Mouse (Mus musculus) kidney, adult 2 months (tissue): Measurements from ENCODE around the gene Aldh3b1.

Experiments
- CTCF ChIP-seq: fragments of 200-500 bp; conservative IDR thresholded peaks from 2 replicates; pipeline ENCODE4 v1.5.1; 2011; ENCODE audit warnings: low read depth, mild to moderate bottlenecking, control low read depth, low read length, moderate library complexity, mixed read lengths; ENCODE audit not compliant: insufficient read depth, insufficient read length
- POLR2A ChIP-seq: fragments of 200-500 bp; IDR thresholded peaks from one replicate; pipeline ENCODE4 v1.6.1; 2011; ENCODE audit warnings: low read depth, low read length, control low read depth

GRCm38 (mm10) chr19:3894294-3894693 lies 35.3 kb downstream of the Aldh3b1 start:
- TF ChIP-seq CTCF (no peak), POLR2A (no peak)
